Mouse (Mus musculus) testis, postnatal 14 days (tissue): ENCODE results near the gene Atp2b2.
A peak's percentile ranks its signal among the peaks of the same experiment; 100 is the strongest.

Experiments used
- DNase-seq: peaks from one replicate; pipeline ENCODE4 v3.0.0; 2021; ENCODE audit warnings: low spot score

Gene Atp2b2

DNA sequence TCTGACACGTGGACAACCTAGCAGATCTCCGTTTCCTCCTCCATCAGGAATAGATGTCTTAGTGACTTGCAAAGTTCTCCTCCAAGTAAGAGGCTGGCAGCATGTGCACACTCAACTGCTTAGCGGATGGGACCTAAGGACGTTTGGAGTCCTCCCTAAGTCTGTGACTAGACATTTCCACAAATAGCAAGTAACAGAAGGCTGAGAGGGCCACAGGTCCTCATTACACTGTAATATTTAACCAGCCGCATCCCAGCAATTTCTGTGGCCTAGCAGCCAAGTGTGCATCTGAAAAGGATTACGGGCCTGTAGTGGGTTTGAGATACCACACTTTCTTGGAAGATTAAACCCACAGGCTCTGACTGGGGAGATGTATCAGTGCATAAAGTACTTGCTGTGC is 30.4 kb downstream of the Atp2b2 start:
- DNase-seq: no peak

- no peak for DNase-seq
Measured at GRCm38 (mm10) chr6:114003796-114004195, 38.6 kb downstream of the Atp2b2 start.

DNA sequence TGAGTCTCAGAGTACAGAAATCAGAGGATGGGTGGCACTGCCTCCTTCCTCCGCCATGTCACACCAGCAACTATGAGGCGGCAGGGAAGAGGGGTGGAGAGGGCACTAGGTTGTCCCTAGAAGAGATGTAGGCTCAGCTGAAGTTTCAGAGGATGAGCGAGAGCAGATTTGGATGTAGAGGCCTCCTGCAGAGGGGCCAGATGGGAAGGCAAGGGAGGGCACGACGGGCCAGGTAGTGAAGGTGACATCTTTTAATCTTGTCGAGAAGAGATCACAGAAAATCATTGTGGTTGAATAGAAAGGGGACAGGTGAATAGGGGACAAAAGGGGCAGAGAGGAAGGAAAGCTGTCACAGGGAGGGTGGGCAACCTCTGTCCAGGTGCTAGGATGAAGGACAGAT is 41.5 kb downstream of the Atp2b2 start:
- no peak for DNase-seq

DNA sequence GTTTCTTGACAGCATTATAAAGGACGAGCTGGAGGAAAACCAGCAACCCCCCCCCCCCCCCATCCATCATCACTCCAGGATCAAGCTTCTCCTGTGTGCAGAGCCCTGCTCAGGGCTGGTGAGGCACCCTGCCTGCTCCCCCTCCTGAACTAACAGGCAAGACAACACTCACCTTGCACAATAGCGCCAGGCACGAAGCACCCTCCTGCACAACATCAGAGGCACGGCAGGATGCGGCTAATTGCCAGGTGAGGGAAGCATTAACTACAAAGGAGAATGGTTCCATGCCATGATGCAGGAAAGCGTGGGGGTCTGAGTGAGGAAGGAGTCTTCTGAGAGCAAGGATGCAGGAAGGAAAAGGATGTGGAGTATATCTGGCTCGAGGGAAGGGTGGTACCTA is 42.1 kb downstream of the Atp2b2 start:
- DNase-seq: no peak

- DNase-seq: no peak
Measured at GRCm38 (mm10) chr6:113998413-113998812, 44.0 kb downstream of the Atp2b2 start.

DNA sequence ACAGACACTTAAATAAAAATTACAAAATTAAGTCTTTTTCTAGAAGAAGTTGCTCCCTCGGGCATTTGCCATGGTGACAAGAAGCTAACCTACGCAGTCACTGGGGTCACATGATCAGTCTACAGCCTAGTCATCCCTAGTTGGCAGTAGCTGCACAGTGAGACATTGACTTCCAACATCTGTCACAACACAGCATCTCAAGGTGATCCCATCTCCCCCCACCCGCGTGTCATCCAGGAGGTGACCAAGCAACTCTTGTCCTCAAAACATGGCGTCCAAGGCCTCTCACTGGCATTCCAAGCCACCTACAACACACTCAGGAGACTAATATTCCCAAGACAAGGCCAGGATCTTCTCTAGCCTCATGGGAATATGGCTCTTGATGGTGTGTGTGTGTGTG is 48.2 kb downstream of the Atp2b2 start:
- DNase-seq: no peak

DNA sequence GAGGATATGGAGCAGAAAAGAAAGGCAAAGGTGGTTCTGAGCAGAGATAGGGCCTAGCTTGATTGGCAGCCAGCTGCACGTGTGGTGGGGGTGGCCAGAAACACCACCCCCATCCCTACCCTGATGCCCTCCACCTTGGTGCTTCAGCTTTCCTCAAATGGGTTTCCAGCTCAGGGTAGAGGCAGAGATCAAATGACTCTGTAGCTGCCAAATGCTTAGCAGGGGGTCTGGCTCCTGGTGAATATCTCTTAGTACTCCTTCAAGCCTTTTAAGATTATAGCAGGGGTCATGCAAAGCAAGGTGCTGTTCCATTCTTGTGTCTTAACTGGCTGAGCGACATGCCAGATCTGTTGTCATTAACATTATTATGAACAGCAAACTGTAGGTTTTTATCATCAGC is 50.3 kb downstream of the Atp2b2 start:
- no peak for DNase-seq

DNA sequence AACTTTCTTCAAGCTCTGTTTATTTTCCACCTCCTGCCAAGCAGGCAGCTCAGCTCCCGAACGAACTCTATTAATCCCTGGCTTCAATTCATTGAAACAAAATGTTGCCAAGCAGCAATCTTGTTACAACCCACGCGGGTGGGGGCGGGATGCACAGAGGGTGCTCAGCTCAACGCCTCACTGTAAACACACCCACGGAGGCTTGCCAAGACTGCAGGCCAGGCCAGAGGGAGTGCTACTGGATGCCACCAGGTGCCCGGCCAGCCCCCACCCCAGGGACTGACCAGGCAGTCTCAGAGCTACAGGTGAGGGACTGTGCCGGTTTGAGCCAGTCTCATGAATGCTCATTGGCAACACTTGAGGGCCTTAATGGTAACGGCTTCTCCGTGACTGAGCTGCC is 50.9 kb downstream of the Atp2b2 start:
- peak; percentile 84 for DNase-seq

- DNase-seq: peak; percentile 26
Measured at GRCm38 (mm10) chr6:113990044-113990443, 52.4 kb downstream of the Atp2b2 start.

DNA sequence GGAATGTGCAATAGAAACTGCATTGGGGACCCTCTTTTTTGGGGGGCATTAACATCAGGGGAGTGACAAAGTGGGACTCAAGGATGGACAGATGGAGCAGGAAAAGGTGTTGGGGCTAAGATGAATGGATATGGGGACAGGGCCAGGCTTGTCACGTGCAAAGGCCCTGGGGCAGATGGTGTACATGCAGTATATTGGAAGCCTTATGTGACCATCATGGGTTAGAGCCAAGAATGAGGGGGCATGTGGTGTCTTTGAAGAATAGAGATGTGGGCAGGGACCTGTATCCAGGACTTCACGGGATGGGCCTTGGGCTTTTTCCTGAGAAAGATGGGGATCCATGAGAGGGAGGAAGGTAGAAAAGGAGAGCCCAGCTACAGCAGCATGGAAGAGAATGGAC is 53.9 kb downstream of the Atp2b2 start:
- DNase-seq: no peak

- DNase-seq: no peak
Measured at GRCm38 (mm10) chr6:113986671-113987070, 55.7 kb downstream of the Atp2b2 start.

DNA sequence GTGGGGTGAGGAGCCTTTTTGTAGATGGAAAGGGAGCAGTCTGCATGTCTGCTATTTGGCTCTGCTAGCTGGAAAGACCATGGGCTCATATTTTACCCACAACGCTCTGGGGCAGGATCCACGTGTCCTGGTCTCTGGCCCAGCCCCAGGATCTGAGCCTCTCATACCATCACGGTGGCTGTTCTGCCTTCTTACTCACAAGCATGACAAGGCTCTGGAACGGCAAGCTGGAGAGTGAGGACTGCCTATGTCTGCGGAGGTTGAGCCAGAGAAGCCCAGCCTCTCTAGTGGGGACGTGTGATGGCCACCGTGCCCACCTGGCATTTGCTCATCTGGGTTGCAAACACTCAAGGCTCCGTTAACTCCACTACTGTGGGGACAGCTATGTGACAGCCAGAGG is 63.7 kb downstream of the Atp2b2 start:
- DNase-seq: no peak

DNA sequence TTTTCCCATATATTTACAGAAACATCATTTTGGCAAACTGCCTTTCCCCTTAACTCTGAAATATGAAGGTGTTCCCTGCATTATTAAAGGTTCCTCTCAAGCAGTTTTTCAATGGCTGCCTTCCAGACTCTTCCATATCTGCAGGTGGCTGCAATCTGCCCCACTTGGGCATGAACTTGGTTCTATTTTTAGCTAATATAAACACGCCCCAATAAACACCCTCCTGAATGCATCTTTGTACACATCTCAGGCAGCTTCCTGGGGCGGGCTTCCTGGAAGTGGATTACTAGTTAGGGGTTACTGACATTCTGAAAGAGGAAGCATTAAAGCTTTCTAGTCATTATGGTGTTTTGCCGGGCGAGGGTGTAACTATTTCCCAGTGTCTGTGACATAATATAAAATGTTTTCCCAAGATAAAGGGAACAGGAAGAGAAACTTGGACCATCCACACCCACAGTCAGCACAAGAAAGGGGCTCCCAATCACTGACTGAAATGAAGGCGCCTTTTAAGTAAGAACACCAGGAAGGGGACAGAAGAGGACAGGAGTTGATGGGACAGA is 64.2 kb downstream of the Atp2b2 start:
- DNase-seq: no peak

GRCm38 (mm10) chr6:113970900-113971299 is 71.5 kb downstream of the Atp2b2 start:
- DNase-seq: no peak

- DNase-seq: no peak
Measured at GRCm38 (mm10) chr6:113970464-113970863, 71.9 kb downstream of the Atp2b2 start.

DNA sequence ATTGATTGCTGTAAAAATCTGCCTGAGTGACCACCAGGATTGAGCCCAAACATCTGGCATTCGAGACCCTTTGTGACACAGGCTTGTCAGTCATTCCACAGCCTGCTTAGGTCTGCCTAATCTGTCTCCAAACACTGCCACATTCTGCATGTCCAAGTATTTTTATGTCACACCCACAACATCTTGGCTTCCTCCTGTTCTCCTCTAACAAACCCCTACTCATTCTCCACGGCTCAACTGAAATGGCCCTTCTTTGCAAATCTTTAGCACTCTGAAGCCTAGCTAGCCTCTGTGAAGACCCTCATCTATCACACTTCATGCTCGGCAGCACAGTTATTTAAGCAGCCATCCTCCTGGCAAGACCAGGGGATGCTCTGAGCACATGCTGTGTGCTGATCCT is 72.7 kb downstream of the Atp2b2 start:
- no peak for DNase-seq

DNA sequence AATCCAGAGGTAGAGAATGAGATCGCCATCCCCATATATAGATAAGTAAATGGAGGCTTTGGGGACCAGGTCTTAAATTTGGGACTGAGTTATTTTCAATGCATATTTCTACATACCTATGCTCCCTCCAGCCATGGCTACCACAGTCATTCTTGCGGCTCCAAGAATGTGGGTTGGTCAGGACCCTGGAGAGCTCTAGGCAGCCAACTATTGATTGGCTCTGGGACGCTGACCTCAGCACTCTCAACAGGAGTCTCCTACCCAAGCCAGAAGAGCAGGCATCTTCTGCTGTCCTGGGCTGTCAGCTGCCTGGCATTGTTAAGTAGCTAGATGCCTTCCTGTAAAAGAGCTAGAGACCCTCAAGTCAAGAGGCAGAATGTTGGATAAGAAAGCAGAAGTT is 79.6 kb downstream of the Atp2b2 start:
- DNase-seq: peak; percentile 21

GRCm38 (mm10) chr6:113961658-113962057 is 80.8 kb downstream of the Atp2b2 start:
- DNase-seq: no peak

- no peak for DNase-seq
Measured at GRCm38 (mm10) chr6:113959336-113959735, 83.1 kb downstream of the Atp2b2 start.

DNA sequence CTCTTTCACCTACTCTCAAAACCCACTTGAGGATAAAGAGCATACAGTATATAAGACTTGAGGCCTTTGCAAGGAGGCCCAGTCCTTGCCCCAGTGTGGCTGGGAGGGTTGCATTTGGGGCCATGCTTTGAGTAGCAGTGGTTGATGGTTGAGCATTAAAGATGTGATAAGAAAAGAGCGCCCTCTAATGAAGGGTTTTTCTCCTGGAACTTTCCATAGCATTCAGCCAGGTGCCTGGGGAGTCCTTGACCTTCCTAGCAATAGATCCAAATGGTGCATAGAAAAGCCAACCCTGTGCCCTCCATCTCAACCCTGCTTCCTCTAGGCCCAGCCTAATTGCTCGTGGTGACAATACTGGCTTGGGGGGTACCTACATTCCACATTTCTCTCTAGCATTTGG is 83.7 kb downstream of the Atp2b2 start:
- DNase-seq: no peak

DNA sequence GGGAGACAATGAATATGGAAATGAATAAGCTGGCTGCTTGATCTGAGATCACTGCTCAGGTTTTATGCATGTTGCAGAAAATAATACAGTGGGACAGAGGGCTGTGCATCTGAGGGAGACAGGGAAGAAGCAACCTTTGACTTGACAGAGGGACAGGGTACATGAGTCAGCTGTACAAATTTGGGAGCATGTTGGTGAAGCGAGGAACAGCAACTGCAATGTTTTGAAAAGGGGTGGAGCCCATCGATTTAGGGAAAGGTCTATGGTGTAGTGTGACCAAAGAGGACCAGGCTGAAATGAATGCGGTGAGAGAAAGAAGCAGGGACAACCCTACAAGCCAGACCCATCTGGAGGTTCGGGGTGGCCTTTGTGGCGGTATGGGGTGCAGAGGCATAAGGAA is 84.4 kb downstream of the Atp2b2 start:
- no peak for DNase-seq

DNA sequence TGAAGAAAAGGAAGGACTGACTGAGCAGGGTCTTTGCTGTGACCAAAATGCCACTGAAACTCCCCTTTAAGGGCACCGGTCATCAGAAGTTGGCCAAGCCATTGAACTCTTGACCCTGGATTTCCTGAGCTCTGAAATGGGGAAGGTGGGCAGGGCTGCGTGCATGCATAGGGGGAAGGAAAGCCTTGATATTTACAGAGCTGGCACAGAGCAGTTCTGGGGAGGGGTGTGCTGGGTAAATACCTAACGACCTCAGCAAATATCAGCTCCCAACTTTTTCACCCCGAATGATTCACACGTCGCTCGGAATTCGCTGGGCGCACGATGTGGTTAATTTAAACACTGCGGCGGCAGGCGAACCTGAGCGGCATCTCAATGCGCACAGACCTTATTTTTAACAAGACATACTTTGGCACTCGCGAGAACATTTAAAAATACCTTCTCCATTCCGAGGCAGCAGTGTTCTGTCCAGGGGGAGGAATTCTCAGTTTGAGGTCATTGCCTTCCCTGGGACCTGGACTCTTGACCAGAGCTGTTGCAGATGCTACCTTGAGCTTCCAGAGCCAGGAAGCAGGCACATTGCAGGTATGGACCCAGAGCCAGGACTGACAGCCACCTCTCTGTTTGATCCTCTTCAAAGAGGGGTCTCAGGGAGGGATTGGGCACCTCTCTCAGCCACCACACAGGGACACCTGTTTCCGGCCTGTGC is 85.0 kb downstream of the Atp2b2 start:
- no peak for DNase-seq

- DNase-seq: no peak
Measured at GRCm38 (mm10) chr6:113947515-113947914, 94.9 kb downstream of the Atp2b2 start.

- DNase-seq: no peak
Measured at GRCm38 (mm10) chr6:113942355-113942754, 100.1 kb downstream of the Atp2b2 start.
